ENCODE assay signal across 8 mouse cellular contexts in the genomic region with DNA sequence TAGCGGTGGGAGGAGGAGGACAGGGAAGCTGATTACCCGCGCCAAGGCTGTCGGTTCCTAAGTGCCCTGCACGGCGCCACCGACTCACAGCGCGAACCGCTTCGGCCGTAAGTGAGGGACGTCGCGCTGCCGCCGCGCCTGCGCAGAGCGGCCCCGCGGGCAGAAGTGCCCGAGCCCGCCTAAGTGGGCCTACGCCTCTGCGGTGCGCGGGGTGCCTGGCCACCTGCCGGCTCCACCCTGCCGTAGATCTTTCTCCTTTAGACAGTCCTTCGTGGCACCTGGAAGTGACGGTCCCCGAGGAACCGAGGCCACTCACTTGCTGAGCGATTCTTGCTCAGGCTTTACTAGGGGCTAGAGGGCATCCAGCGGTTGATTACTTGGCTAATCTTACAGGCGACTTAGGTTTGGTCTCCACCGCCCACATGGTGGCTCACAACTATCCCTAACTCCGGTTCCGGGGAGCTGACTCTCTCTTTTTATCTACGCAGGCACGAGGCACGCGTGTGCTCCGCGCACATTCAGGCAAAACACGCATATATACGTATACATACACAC. TPM values are rescaled to one million over a fixed set of nuclear protein-coding genes. Genes with fewer than 3 reads are reported as not detected.
A peak's percentile ranks its signal among the peaks of the same experiment; 100 is the strongest.
DNase-seq lines count a peak whose midpoint lies in the region; ATAC-seq lines count a peak whose summit lies in the region.

No protein-coding gene starts in this region.

- peak overlapping the region; percentile 74 for H3K9ac ChIP-seq in hindbrain, embryonic 15.5 days

- H3K4me2 ChIP-seq in hindbrain, embryonic 15.5 days = peak overlapping the region; percentile 90

- ATAC-seq in hindbrain, embryonic 15.5 days (ENCODE audit: low FRiP score, low read depth) = peak; percentile 96

- H3K36me3 ChIP-seq in hindbrain, embryonic 15.5 days = peaks cover 1% of the 10 kb centered on the region; the same call in 1 of the 2 replicates

- peak overlapping the region; percentile 86 for H3K4me3 ChIP-seq in hindbrain, embryonic 15.5 days

- H3K27me3 ChIP-seq in hindbrain, embryonic 15.5 days = no peaks in the 10 kb centered on the region

- peak; percentile 91 for DNase-seq in T-cell, adult 2 months (ENCODE audit: low spot score)
- peak; percentile 86 for DNase-seq in cerebellum, postnatal 36 days
- DNase-seq in frontal cortex, postnatal 36 days (ENCODE audit: low spot score in 2 of 2) = peak; percentile 89 to 90
- DNase-seq in left cerebral cortex, adult 11 months (ENCODE audit: low spot score) = peak; percentile 77
- peak; percentile 90 for DNase-seq in lung, postnatal 36 days
- peak; percentile 92 for DNase-seq in retina, embryonic 14.5 days (ENCODE audit: low spot score)
- DNase-seq in thymus, postnatal 36 days = peak; percentile 86 to 89

- no peaks in the 10 kb centered on the region for H3K9me3 ChIP-seq in hindbrain, embryonic 15.5 days

- WGBS in hindbrain, embryonic 15.5 days = under 1% methylated on average over 33 of the region's 48 CpGs

- peaks cover 20% of the 10 kb centered on the region for H3K4me1 ChIP-seq in hindbrain, embryonic 15.5 days (replicated peaks)

- H3K27ac ChIP-seq in hindbrain, embryonic 15.5 days (replicated peaks) = peak overlapping the region; percentile 89

RNA-seq across cellular contexts. Expression of a gene that starts 7.4 kb away (rescaled TPM):
- polyA plus RNA-seq in hindbrain, embryonic 15.5 days (2015; fragmentation: Nextera tagmentation; extraction: Ambion mirVana) = 210 and 224 TPM in 2 replicates

RNA-seq across cellular contexts. Expression of a gene that starts 21.1 kb away (rescaled TPM):
- polyA plus RNA-seq in hindbrain, embryonic 15.5 days (2015; fragmentation: Nextera tagmentation; extraction: Ambion mirVana) = 51.1 and 51.6 TPM in 2 replicates

RNA-seq across cellular contexts. Expression of a gene that starts 22.4 kb away (rescaled TPM):
- polyA plus RNA-seq in hindbrain, embryonic 15.5 days (2015; fragmentation: Nextera tagmentation; extraction: Ambion mirVana) = 34.2 and 35.5 TPM in 2 replicates

Comparison
In these comparisons a context has a peak if more than half of its experiments do, and no peak if none do; other contexts are left out.
1. Peak in every context shown above with its lines: DNase-seq, ATAC-seq, H3K4me3 ChIP-seq and H3K27ac ChIP-seq.